Mouse (Mus musculus) kidney, adult 2 months (tissue): ENCODE measurements around the gene Zfp710.

ENCODE experiments used
- CTCF ChIP-seq: fragments of 200-500 bp; conservative IDR thresholded peaks from 2 replicates; pipeline ENCODE4 v1.5.1; 2011; ENCODE audit warnings: low read depth, mild to moderate bottlenecking, control low read depth, low read length, moderate library complexity, mixed read lengths; ENCODE audit not compliant: insufficient read depth, insufficient read length
- POLR2A ChIP-seq: fragments of 200-500 bp; IDR thresholded peaks from one replicate; pipeline ENCODE4 v1.6.1; 2011; ENCODE audit warnings: low read depth, low read length, control low read depth

GRCm38 (mm10) chr7:80060012-80060778 is 35.6 kb downstream of the Zfp710 start:
- no peak for TF ChIP-seq POLR2A
- TF ChIP-seq CTCF = no peak
